In genomic region chr19:10003696-10004095, GRCm38 (mm10) we compare ENCODE assay signal across 21 mouse cellular contexts. TPM values are rescaled to one million over a fixed set of nuclear protein-coding genes. Genes with fewer than 3 reads are reported as not detected.
DNase-seq lines count a peak whose midpoint lies in the region; ATAC-seq and TF ChIP-seq lines count a peak whose summit lies in the region.
"Had no signal": no experiment of that assay in that cellular context is flagged by ENCODE, and none has a peak within 500 bp of the region (broad histone marks: within the 10 kb centered on the region; RNA-seq: fewer than 3 reads in every experiment).

No protein-coding gene starts in this region.

- no peak for TF ChIP-seq POLR2A in testis, adult 2 months (IDR thresholded peaks at IDR 0.05; ENCODE audit: control insufficient read depth, low read depth, low read length)

- H3K4me1 ChIP-seq in testis, adult 2 months (ENCODE audit: control insufficient read depth, insufficient read depth, low read length), result no peaks in the 10 kb centered on the region
- H3K4me1 ChIP-seq in hindbrain, embryonic 11.5 days (replicated peaks; ENCODE audit: control insufficient read depth, insufficient read depth, low read length), result no peaks in the 10 kb centered on the region

- H3K9me3 ChIP-seq in hindbrain, embryonic 11.5 days (ENCODE audit: control insufficient read depth, low read length), result no peaks in the 10 kb centered on the region

- H3K27me3 ChIP-seq in testis, adult 2 months (ENCODE audit: control insufficient read depth, insufficient read depth, low read length), result no peaks in the 10 kb centered on the region
- H3K27me3 ChIP-seq in hindbrain, embryonic 11.5 days (ENCODE audit: control insufficient read depth, insufficient read depth, low read length), result no peaks in the 10 kb centered on the region
- H3K27me3 ChIP-seq: Patski had no signal

- H3K36me3 ChIP-seq in testis, adult 2 months (ENCODE audit: control insufficient read depth, insufficient read depth, low read length), result no peaks in the 10 kb centered on the region
- no peaks in the 10 kb centered on the region for H3K36me3 ChIP-seq in hindbrain, embryonic 11.5 days (ENCODE audit: control insufficient read depth, insufficient read depth, low read length)
- H3K36me3 ChIP-seq: G1E had no signal

- DNase-seq in frontal cortex, adult 2 months (ENCODE audit: extremely low spot score in 1 of 2, low spot score in 1 of 2), result no peak
- DNase-seq in testis, postnatal 10 days (ENCODE audit: low spot score), result no peak
- peak; percentile 59 for DNase-seq in brain, adult 2 months (ENCODE audit: low read depth, low spot score)
- DNase-seq in hindbrain, embryonic 11.5 days (ENCODE audit: low spot score), result no peak
- DNase-seq: adrenal gland, adult 2 months; adrenal gland, adult 8-10 months; adrenal gland, postnatal 10 days; adrenal gland, postnatal 14 days; adrenal gland, postnatal 25 days; adrenal gland, postnatal 36 days; B cell, adult 2 months; cerebellum, adult 11 months; cerebellum, adult 11-12 months; cerebellum, adult 18-20 months; cerebellum, adult 2 months had no signal

- no peak for TF ChIP-seq CTCF in testis, adult 2 months (IDR thresholded peaks at IDR 0.05; ENCODE audit: control insufficient read depth, insufficient read depth, insufficient replicate concordance, low read depth, low read length)

- H3K4me2 ChIP-seq in hindbrain, embryonic 11.5 days (replicated peaks; ENCODE audit: low read depth, low read length), result no peak overlapping the region

- H3K27ac ChIP-seq in testis, adult 2 months (ENCODE audit: control insufficient read depth, insufficient read depth, low read depth, low read length), result no peak overlapping the region
- H3K27ac ChIP-seq in hindbrain, embryonic 11.5 days (ENCODE audit: low read depth, low read length), result no peak overlapping the region

- H3K9ac ChIP-seq in hindbrain, embryonic 11.5 days (ENCODE audit: low read depth, low read length), result no peak overlapping the region

- WGBS in hindbrain, embryonic 11.5 days, result 96% methylated on average over 1 of the region's 1 CpGs

- peak overlapping the region; percentile 82 for H3K4me3 ChIP-seq in testis, adult 2 months (ENCODE audit: control insufficient read depth, low read depth, low read length)
- H3K4me3 ChIP-seq in hindbrain, embryonic 11.5 days (ENCODE audit: low read depth, low read length), result no peak overlapping the region

- ATAC-seq in frontal cortex, adult (ENCODE audit: low TSS enrichment), result peak; percentile 84
- no peak for ATAC-seq in hindbrain, embryonic 11.5 days (ENCODE audit: low FRiP score)
- ATAC-seq: activated CD4-positive, CD25-positive, alpha-beta regulatory T cell, adult 4 months; CD4-positive, CD25-positive, alpha-beta regulatory T cell, adult 4 months; Patski had no signal

RNA-seq across cellular contexts. Expression of gene Rab3il1, which starts 2.2 kb away (rescaled TPM):
- 11.3 and 13.6 TPM in 2 replicates for polyA plus RNA-seq in frontal cortex, adult 2 months (2012; rRNA removed)
- polyA plus RNA-seq in testis, adult 2 months (2012; rRNA removed), result 362 and 384 TPM in 2 replicates
- polyA plus RNA-seq in hindbrain, embryonic 11.5 days (2014; fragmentation: Nextera tagmentation; extraction: Ambion mirVana), result 35.7 and 35.9 TPM in 2 replicates
- polyA plus RNA-seq: CD4-positive, CD25-positive, alpha-beta regulatory T cell, adult 4 months had no signal

RNA-seq across cellular contexts. Expression of gene Best1, which starts 2.3 kb away (rescaled TPM):
- polyA plus RNA-seq in frontal cortex, adult 2 months (2012; rRNA removed), result 0.59 and 0.74 TPM in 2 replicates
- polyA plus RNA-seq in testis, adult 2 months (2012; rRNA removed), result 339 and 362 TPM in 2 replicates
- 0.91 and 1.1 TPM in 2 replicates for polyA plus RNA-seq in hindbrain, embryonic 11.5 days (2014; fragmentation: Nextera tagmentation; extraction: Ambion mirVana)
- polyA plus RNA-seq: activated CD4-positive, CD25-positive, alpha-beta regulatory T cell, adult 4 months; Patski had no signal

RNA-seq across cellular contexts. Expression of gene Fth1, which starts 23.3 kb away (rescaled TPM):
- 3,721 and 5,002 TPM in 2 replicates for polyA plus RNA-seq in frontal cortex, adult 2 months (2012; rRNA removed)
- polyA plus RNA-seq in testis, adult 2 months (2012; rRNA removed), result 268 and 313 TPM in 2 replicates
- 1,301 and 1,416 TPM in 2 replicates for polyA plus RNA-seq in hindbrain, embryonic 11.5 days (2014; fragmentation: Nextera tagmentation; extraction: Ambion mirVana)

RNA-seq across cellular contexts. Expression of gene Fads3, which starts 37.7 kb away (rescaled TPM):
- polyA plus RNA-seq in frontal cortex, adult 2 months (2012; rRNA removed), result 26.5 and 28.4 TPM in 2 replicates
- polyA plus RNA-seq in testis, adult 2 months (2012; rRNA removed), result 7.6 and 12.0 TPM in 2 replicates
- 5.7 and 5.8 TPM in 2 replicates for polyA plus RNA-seq in hindbrain, embryonic 11.5 days (2014; fragmentation: Nextera tagmentation; extraction: Ambion mirVana)
- polyA plus RNA-seq: activated CD4-positive, CD25-positive, alpha-beta regulatory T cell, adult 4 months; CD4-positive, CD25-positive, alpha-beta regulatory T cell, adult 4 months had no signal

Comparison
In these comparisons a context has a peak if more than half of its experiments do, and no peak if none do; other contexts are left out.
1. RNA of gene Best1, which starts 2.3 kb away (polyA plus RNA-seq): 339 to 362 TPM in testis, adult 2 months; 0.91 to 1.1 TPM in hindbrain, embryonic 11.5 days and 0.59 to 0.74 TPM in frontal cortex, adult 2 months; every median in the first group is over 100 times any median in the second.